Mouse (Mus musculus) heart, postnatal 25 days (tissue): Measurements from ENCODE around the gene Rfx8. TPM values are rescaled to one million over a fixed set of nuclear protein-coding genes. Genes with fewer than 3 reads are reported as not detected.

Experiments
- DNase-seq: peaks from one replicate; pipeline ENCODE4 v3.0.0; 2022; ENCODE audit warnings: low spot score
- intact Hi-C: fragments of 180-260 bp; cut with DNase I; formaldehyde crosslinking; loops from one replicate; pipeline ENCODE4 v1.15.1; 2025
- total RNA-seq, 2 experiments: library from RNA; stranded (reverse); gene quantifications; 2 replicates each; pipeline ENCODE4 v1.2.3; 2021

Gene Rfx8
- total RNA-seq: under 1 TPM; 0.34 to 0.36 TPM

DNA sequence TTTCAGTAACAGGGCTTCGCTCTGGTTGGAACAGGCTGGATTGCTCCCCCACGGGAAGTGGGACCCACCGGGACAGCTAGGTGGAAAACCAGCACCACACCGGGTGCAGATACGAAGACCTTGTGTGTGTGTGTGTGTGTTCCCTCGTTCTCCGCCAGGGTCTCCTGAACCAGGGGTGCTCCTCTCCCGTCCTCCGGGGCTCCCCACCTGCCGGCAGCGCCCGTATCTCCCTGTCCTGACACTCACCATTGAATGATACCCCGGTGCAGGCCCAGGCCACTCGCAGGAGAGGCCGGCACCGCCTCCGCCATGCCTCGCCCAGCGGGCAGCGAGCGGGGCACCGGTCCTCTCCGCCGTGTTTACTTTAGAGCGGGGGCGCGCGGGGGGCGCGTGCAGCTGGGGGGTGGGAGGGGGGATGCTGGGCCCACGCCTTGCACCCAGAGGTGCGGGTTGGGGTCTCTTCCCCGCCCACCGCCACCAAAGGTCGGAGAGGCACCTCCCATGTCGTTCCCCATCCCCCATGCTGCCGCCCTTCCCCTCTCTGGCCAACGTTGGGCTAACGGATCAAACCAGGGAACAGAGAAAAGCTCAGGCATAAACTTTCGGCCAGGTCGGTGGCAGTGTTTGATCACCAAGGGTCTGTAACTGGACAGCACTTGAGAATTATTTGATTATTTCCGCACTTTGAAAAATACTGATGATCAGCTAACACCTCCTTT is at the start of gene Rfx8:
Rfx8 (minus strand) TSS at position 366 of the 719 bp plus-strand sequence.
- no peak for DNase-seq
- intact Hi-C loops: no loop called here

DNA sequence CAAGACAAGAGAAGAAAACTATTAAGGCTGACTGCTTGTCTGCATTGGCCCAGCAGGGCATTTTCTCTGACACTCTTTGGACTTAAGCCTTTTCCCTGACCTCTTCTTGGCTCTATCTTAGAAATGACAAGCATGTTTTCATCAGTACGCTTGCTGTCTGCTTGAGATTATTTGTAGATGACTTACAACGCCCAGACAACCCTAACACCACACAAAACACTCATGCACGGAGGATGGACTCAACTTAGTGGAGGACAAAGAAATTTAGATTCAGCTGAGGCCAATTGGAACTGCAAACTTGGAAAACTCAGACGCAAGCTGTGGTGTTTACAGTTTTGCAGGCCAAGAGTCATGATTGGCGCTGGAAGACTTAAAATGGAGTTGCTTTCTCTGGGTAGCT is 49.6 kb upstream of the Rfx8 start:
- intact Hi-C loops: no loop called here
- no peak for DNase-seq

DNA sequence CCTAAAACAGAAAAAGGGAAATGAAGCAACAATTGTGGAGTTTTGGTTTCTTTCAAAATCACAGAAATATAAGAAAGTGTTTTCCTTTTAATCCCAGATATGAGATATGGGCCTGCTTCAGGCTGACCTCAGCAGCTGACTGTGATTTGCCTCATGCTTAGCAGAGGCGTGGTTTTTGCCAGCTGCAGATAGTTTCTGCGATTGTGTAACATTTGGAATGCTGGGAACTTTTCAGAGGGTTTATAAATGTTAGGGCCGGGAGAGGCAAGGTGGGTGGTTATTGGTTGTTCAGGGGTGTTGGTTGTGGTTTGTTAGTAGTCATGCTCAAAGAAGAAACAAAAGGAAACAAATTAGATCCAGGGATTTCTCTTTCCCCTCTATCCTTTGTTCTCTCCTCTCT is 47.2 kb upstream of the Rfx8 start:
- DNase-seq: no peak
- intact Hi-C loops: no loop called here

DNA sequence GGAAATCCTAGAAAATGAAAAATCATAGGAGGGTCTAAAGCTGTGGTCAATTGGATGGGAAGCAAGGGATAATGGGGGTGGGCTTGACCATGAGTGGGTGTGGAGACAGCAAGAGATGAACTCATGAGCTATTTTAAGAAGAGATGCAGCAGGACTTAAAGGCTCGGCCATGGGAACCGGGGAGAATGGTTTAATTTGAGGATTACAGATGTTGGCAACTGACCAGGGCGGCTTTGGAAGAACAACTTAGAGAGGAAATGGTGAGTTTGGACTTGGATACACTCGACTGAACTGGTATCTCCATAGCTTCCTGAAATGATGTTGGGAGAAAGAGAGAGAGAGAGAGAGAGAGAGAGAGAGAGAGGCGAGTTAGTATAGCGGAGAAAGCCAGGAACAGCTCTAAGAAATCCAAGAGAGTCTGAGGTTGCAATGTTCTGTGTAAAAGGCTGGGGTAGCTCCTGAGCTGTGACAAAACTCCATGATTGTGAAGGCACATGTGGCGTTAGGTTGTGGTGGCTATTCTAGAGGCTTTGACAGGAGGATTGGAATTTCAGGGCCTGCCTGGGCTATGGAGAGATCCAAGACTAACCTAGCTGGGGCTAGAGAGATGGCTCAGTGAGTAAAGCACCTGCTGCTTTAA is 45.2 kb upstream of the Rfx8 start:
- DNase-seq: no peak

DNA sequence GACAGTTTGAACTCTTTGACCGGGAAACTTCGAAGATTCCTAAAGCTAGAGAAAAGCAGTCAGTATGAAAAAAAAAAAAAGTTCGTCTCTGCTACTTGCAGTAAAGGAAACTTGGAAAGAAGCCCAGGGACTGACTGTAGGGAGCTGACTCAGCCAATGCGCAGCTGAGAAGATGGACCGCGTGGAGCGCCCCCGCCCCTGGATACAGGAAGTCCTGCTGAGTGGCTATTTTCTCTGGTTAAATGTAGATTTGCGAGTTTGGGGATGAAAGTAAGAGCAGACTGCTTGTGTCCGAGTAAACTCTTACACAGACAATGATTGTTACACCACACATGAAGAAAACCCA is 41.2 kb upstream of the Rfx8 start:
- DNase-seq: peak; percentile 78
- intact Hi-C loops: loop anchor here (1.0 to 5.0 kb wide), 4 partner anchors 75 to 220 kb away; partner anchors contain the start of gene Map4k4

More for the DNA sequence above, 45.2 kb upstream of the Rfx8 start:
- intact Hi-C loops: no loop called here

DNA sequence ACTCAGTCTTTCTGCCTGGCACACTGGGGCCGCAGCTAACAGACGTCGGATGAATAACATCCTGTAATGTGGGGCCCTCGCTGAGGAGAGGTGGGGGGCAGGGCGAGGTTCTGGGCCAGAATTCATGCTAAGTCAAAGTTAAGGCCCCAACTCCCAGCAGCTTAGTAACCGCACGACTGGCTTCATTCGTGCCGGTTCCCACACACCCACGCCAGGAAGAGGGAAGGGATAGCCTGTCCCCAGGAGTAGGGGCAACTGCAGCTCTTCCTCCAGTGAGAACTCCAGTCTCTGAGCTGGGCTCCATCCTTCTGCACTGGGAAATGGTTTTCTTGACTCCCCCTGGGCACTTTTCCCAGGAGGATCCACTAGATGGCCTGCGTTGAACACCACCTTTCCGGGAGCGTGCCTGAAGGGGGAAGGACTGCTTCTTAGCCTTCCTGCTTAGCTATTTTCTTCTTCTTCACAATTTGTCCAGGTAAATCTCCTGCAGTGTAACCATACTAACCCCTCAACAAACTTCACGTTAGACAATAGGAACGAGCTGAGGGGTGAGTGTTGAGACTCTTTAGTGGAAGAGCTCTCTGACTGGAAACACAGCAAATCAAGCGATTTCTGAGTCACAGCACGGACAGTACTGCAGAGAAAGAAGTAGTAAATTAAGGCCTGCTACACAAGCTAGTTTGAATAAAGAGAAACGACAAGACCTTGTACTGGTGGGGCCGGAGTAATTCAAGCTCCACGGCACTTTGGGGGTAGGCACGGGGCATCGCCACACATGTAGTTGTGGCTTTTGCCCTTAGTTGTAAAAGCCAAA is 40.6 kb upstream of the Rfx8 start:
- peak; percentile 50 for DNase-seq
- intact Hi-C loops: loop anchor here (1.0 to 5.0 kb wide), 5 partner anchors 75 to 221 kb away; partner anchors contain the start of gene Map4k4

DNA sequence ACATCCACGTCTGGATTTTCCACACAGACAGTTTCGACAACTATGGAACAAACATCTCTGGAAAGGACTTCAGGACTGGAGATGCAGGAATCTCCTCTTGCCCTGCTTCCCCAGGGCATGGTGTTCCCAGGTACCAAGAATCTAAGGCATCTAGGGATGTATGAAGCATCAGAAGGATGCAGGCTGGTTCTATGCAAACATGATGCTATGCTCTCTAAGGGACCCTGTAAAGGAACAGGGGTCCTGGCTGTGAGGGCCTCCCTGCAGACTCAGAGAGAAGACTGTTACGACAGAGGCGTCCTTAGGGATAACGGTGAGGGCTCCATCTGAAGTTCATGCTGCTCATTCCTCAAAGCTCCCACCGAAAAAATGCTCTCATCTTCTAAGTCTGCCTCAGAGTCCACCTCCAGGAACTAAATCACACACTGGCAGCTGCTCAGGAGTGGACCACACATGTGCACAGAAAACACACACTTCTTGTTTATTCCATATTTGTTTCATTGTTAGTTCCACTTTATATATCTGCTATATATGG is 39.5 kb upstream of the Rfx8 start:
- intact Hi-C loops: loop anchor here (2.0 to 5.0 kb wide), 3 partner anchors 107 to 222 kb away; no protein-coding TSS in a partner anchor

DNA sequence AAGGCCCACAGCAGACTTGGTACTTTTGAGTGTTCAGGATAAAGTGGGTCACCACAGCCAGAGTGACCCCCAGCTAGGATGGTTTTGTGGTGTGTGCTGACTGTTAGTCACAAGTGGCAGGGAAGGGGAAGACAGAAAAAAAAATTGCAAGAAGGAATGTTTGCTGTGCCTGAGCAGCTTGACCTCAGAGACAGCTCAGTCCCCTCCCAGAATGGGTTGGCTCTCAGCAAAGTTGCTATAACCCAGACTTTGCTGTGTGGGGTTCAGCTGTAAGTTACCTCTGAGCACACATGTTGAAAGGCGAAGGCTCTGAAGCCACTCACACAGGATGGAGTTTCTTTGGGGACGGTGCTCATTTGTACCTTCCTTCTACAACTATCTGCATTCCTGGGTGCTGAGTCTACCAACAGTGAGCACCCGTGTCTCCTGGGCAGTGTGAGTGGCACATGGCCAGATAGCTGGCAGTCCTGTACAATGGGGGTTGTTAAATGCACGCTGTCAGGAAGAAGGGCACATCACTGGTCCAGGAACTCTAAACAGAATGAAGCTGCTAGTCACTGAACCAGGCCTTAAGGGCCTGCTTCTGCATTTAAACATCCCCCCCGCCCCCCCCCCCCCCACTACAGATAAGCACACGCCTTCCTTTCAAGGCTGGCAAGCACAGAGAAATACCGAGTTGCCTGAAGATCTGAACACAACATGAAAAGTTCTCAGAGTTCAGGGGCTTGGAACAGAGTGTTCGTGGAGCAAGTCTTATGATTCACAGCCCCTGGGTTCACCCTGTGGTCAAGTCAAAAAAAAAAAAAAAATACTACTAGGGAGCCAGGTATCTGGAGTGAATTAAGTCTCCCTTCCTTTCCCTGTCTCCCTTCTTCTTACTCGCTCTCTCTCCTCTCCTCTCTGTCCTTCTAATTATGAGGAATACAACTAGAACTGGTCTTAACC is 38.7 kb upstream of the Rfx8 start:
- intact Hi-C loops: loop anchor here (2.0 to 5.0 kb wide), 4 partner anchors 23 to 223 kb away; no protein-coding TSS in a partner anchor
- DNase-seq: no peak

More for the DNA sequence above, 39.5 kb upstream of the Rfx8 start:
- DNase-seq: no peak

DNA sequence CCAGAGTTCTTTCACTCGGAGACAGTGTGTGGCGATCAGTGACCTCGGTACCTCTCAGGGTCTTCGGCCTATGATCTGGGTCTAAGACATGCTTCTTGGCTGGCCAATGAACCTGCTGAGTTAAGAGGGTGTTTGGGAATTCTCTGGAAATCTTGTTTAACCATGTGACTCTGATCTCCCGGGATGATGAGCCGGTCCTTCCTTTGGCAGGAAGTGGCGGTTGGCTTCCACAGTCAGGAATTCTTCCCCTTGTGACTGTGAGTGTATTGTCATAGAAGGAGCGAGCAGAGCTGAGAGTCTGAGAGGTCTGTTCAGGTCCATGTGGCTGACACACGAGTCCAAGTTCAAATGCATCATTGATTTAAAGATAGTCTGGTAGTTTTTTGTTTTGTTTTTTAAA is 37.4 kb upstream of the Rfx8 start:
- DNase-seq: peak; percentile 59
- intact Hi-C loops: loop anchor here (2.0 kb wide), 1 partner anchor 21 kb away; no protein-coding TSS in a partner anchor

DNA sequence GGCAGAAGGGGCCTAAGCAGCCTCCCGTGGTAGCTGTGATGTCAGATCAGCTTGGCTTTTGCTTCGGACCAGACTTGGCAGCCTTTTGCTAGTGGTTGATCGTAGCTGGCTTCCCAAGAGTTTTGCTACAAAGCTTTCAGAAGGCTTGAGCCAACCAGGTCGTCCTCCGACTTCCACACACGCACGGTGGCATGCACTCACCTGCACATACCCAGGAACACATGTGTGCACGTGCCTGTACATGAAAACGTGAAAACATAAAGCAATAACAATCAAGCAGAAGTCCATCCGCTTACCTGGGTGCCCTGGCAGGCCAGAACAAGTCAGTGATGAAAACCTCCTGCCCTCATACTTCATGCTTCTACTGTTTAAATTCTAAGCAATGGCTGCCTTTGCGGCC is 36.2 kb upstream of the Rfx8 start:
- DNase-seq: no peak
- intact Hi-C loops: no loop called here

DNA sequence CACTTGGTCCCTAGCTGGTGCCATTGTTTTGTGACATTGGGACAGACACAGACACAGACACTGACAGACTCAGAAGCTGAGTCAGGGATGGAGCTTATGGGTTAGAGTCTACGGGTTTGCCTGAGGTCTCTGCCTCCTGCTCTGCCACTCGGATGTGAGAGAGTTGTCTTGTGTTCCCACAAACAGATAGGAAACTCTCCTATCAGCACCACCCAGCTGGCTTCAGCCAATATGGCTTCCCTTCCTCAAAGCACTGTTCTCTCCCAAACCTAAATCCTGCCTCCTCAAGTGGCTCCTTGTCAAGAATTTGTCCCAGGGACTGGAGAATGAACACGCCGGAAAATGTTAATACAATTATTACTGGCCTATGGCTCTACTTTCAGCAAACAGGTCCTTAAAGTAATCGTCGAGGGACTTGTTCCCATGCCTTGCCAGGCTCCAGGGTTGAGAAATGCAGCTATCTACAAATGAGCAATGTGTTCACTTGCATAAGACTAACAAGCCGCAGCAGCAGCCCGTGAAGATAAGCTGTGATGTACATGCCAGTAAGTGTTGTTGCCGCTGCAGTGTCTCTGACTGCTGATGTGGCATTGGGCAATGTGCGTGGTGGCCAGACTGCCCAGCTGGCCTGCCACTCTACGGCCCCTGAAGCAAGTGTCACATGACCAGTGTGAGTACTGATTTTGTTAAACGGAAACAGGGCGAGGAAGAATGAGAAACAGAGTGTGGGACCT is 33.6 kb upstream of the Rfx8 start:
- DNase-seq: peak; percentile 53
- intact Hi-C loops: no loop called here

DNA sequence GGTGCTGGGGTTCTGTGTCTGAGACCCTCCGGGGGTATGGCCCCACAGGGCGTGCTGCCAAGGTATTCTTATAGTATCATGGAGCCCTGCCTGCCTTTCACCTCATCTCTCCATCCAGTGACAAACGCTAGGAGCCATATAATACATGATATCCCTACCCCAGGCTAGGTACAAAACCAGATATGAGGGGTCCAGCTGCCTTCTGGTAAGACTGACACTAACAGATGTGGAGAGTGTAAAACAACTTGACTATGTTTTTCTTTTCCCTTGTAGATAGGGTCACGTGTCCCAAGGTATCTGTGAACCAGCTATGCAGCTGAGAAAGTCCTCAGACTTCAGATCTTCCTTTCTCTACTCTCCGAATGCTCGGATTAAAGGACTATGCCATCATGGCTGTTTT is 30.7 kb upstream of the Rfx8 start:
- intact Hi-C loops: no loop called here
- DNase-seq: no peak

DNA sequence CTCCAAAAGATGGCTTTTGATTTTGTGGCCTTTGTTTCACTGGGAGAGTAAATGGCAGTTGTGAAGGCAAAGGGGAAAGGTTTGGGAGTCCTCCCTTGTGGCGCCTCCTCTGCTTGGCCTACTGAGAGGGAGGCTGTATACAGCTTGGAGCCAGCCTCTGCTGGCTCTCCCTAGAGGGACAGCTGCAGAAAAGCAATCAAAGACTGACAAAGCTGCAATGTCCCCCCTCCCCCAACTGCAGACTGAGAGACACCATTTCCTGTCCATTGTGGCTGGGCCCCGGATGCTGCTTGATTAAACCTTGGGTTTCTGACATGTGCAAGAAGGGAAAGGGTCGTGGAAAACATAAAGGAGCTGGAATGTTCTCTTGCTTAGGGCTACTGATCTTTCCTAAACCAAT is 28.9 kb upstream of the Rfx8 start:
- DNase-seq: no peak
- intact Hi-C loops: no loop called here

DNA sequence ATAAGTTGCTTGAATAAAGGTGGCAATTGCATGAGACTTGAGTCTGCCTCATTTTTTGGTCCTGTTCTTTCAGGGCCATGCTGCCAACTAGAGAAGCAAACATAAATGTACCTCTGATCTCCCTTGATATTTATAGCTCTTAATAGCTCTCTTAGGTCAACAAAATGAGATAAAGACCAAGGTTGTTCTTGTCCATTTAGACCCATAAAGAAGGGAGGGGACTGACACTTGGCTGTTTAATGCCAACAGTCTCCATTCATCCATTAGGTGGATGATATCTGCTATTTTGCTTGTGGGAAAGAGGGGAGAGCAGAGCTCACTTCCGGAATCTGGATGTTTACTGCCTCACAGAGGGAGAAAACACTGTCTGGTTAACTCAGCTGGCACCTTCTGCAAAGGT is 28.4 kb upstream of the Rfx8 start:
- no peak for DNase-seq
- intact Hi-C loops: no loop called here

DNA sequence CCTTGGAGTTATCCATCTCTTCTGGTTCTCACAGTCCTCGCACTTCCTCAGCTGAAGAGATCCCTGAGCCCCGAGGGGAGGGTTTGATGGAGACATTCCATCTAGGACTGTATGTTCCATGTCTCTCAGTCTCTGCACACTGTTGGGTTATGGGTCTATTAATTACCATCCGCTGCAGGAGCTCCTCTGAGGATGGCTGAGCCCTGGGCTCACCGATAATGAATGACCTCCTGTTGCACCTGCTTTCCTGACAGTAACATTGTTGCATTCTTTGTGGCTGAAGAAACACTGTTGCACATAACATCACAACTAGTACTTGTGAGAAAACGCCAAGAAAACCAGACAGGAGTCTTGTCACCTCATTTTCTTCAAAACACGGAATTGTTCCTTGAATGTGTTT is 27.9 kb upstream of the Rfx8 start:
- intact Hi-C loops: no loop called here
- DNase-seq: no peak

DNA sequence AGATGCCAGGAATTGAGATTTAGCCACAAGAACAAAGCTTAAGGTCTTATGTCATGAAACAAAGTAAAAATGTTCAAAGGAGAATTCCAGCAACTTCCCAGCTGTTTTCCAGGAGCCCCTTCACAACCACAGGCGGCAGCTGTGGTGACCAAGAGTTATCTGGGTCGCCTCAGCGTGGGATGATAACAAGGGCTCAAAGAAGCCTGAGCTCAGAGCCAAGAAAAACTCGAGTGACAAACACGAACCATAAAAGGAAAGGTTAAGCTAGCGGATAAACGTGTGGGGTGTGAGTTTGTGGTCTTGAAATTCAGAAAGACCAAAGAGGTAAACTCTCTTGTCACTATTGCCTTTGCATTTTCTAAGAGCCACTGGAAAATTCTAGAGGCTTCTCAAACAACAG is 25.7 kb upstream of the Rfx8 start:
- intact Hi-C loops: no loop called here
- DNase-seq: no peak

DNA sequence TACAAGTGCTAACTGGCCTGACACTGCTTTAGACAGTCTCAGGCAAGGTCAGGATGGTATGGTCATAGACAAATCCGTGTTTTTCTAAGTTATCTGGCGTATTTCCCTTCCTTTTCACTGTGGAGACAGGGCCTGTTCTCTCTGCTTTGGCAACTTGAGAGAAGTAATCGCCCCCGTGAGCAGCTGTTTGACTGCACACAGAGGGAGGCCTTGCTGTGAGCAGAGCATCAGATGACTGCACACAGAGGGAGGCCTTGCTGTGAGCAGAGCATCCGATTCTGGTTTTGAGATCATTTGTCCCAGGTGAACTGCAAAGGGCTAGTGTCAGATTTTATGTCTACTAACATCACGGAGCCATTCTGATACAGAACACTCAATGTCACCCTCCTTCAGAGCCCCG is 20.2 kb upstream of the Rfx8 start:
- DNase-seq: no peak
- intact Hi-C loops: no loop called here

DNA sequence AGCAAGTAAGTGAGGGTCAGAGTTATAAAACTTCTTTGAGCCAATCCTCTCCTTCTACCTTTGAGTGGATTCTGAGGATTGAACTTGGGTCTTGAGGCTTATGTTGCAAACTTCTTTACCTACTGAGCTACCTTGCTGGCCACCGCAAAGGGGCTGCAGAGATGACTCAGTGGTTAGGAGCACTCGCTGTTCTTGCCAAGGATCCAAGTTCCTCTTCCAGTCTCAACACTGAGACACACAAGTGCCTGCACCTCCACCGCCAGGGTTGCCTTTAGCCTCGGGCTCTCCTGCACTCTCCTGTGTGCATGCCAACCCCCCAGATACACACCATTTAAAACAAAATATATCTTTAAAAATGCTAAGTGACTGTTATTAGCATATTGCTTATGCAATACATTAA is 19.2 kb upstream of the Rfx8 start:
- intact Hi-C loops: no loop called here
- DNase-seq: no peak
